Mouse (Mus musculus) spleen, postnatal 14 days (tissue): ENCODE data around the gene Tbc1d24.
A peak's percentile ranks its signal among the peaks of the same experiment; 100 is the strongest.

Experiments
- DNase-seq, 2 experiments: peaks; one replicate each; pipeline ENCODE4 v3.0.0; 2021 to 2022; ENCODE audit warnings: low spot score in 2 of 2

Tbc1d24 gene

GRCm38 (mm10) chr17:24210591-24210990 lies 5.2 kb upstream of the Tbc1d24 start:
- DNase-seq = no peak

- no peak for DNase-seq
Observed at GRCm38 (mm10) chr17:24209916-24210240, 4.5 kb upstream of the Tbc1d24 start.

GRCm38 (mm10) chr17:24209043-24209915 lies 3.9 kb upstream of the Tbc1d24 start, which contains the start of gene Ntn3:
Ntn3 (minus strand) TSS chr17:24209531.
- peak; percentile 57 to 69 for DNase-seq

GRCm38 (mm10) chr17:24208641-24209042 lies 3.3 kb upstream of the Tbc1d24 start:
- no peak for DNase-seq

- DNase-seq = no peak
Observed at GRCm38 (mm10) chr17:24207768-24208640, 2.6 kb upstream of the Tbc1d24 start.

- DNase-seq = peak; percentile 51 to 60
Observed at GRCm38 (mm10) chr17:24206451-24207351, 1.3 kb upstream of the Tbc1d24 start.

GRCm38 (mm10) chr17:24205908-24206361 lies 573 bp upstream of the Tbc1d24 start:
- DNase-seq = no peak

GRCm38 (mm10) chr17:24204846-24205245 lies 516 bp downstream of the Tbc1d24 start:
- no peak for DNase-seq

- DNase-seq = no peak
Observed at GRCm38 (mm10) chr17:24203611-24204534, 1.5 kb downstream of the Tbc1d24 start.

GRCm38 (mm10) chr17:24203068-24203467 lies 2.3 kb downstream of the Tbc1d24 start:
- no peak for DNase-seq

GRCm38 (mm10) chr17:24201092-24201491 lies 4.3 kb downstream of the Tbc1d24 start:
- DNase-seq = no peak

GRCm38 (mm10) chr17:24199741-24200140 lies 5.6 kb downstream of the Tbc1d24 start:
- no peak for DNase-seq

- no peak for DNase-seq
Observed at GRCm38 (mm10) chr17:24199252-24199651, 6.1 kb downstream of the Tbc1d24 start.

- DNase-seq = no peak
Observed at GRCm38 (mm10) chr17:24197032-24197824, 8.1 kb downstream of the Tbc1d24 start.

- DNase-seq = no peak
Observed at GRCm38 (mm10) chr17:24195349-24195748, 10.0 kb downstream of the Tbc1d24 start.

- DNase-seq = no peak
Observed at GRCm38 (mm10) chr17:24193769-24194168, 11.6 kb downstream of the Tbc1d24 start.

- DNase-seq = no peak
Observed at GRCm38 (mm10) chr17:24193268-24193667, 12.1 kb downstream of the Tbc1d24 start.

GRCm38 (mm10) chr17:24192848-24193247 lies 12.5 kb downstream of the Tbc1d24 start:
- DNase-seq = no peak

- DNase-seq = no peak
Observed at GRCm38 (mm10) chr17:24191481-24191880, 13.9 kb downstream of the Tbc1d24 start.

GRCm38 (mm10) chr17:24190934-24191333 lies 14.4 kb downstream of the Tbc1d24 start:
- no peak for DNase-seq
